Mouse (Mus musculus): ENCODE measurements around the gene Osbpl9. TPM values are rescaled to one million over a fixed set of nuclear protein-coding genes. Genes with fewer than 3 reads are reported as not detected.

Osbpl9 gene
- polyA plus RNA-seq, 1 experiment from 2014 or later = 83.1 TPM

DNA sequence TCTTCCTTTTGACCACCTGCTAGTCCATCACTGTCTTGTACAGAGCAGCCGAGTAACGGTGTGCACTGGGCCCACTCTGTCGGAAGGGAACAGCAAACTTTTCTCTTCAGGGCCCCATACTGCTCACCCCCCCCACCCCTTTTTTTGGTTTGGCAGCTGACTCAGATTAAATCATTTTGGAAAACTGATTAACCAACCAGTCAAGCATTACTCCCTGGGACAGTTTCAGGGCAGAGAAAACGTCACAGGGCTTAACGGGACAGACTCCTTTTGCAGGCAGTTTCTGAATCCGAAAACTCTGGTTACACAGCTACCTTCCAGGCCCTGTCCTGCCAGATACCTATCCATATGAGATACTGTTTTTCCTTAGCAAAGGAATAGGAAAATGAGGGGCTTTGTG, 137.1 kb downstream of the Osbpl9 start:
- H3K9me3 ChIP-seq (ENCODE audit: control insufficient read depth, low read length) = no peaks in the 10 kb centered on the region
- 95% methylated on average over 6 of the region's 6 CpGs for WGBS

DNA sequence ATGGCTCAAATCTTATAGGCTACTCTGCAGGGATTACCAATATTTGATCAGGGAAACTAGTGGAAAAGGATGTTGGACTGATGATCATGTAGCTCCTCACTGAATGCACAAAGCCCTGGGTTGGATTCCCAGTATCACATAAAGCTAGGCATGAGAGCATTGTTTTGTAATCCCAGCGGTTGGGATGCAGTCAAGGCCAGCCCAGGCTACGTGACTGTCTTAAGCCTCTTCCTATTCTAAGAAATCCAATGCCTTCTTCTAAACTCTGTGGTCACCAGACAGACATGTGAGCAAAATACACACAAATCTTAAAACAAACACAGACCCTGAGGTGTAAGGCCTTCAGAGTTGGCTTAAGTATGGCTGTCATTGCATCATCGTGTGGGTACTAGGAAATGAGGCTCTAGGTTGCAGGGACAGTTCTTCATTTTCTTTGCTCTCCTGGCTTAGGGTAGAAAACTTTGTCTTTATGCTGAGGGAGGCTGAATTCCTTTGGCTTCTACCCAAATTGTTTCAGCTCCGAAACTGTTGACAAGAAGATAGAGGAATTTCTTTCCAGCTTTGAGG, 142.7 kb downstream of the Osbpl9 start:
- Histone ChIP-seq H3K27me3 (ENCODE audit: control insufficient read depth, insufficient read depth, low read length) (no peaks in the 10 kb centered on the region), H3K4me1 (ENCODE audit: control insufficient read depth, insufficient read depth, low read length) (no peaks in the 10 kb centered on the region), H3K27ac (ENCODE audit: low read depth, low read length) (no peak overlapping the region), H3K36me3 (ENCODE audit: control insufficient read depth, insufficient read depth, low read length) (peaks cover 19% of the 10 kb centered on the region), H3K4me2 (ENCODE audit: low read depth) (no peak overlapping the region), H3K9ac (ENCODE audit: low read length) (no peak overlapping the region), H3K9me3 (ENCODE audit: control insufficient read depth, low read length) (no peaks in the 10 kb centered on the region), H3K4me3 (ENCODE audit: low read depth, low read length) (no peak overlapping the region)
- WGBS = 91% methylated on average over 4 of the region's 4 CpGs
- DNase-seq (ENCODE audit: low spot score) (no peak), ATAC-seq (ENCODE audit: insufficient read depth, low FRiP score, low TSS enrichment) (no peak)

More for the DNA sequence above, 137.1 kb downstream of the Osbpl9 start:
- Histone ChIP-seq H3K4me1 (ENCODE audit: control insufficient read depth, insufficient read depth, low read length) (no peaks in the 10 kb centered on the region), H3K27ac (ENCODE audit: low read depth, low read length) (no peak overlapping the region), H3K9ac (ENCODE audit: low read length) (no peak overlapping the region), H3K27me3 (ENCODE audit: control insufficient read depth, insufficient read depth, low read length) (no peaks in the 10 kb centered on the region), H3K4me2 (ENCODE audit: low read depth) (no peak overlapping the region), H3K36me3 (ENCODE audit: control insufficient read depth, insufficient read depth, low read length) (peaks cover 14% of the 10 kb centered on the region), H3K4me3 (ENCODE audit: low read depth, low read length) (no peak overlapping the region)
- ATAC-seq (ENCODE audit: insufficient read depth, low FRiP score, low TSS enrichment) (no peak), DNase-seq (ENCODE audit: low spot score) (no peak)

DNA sequence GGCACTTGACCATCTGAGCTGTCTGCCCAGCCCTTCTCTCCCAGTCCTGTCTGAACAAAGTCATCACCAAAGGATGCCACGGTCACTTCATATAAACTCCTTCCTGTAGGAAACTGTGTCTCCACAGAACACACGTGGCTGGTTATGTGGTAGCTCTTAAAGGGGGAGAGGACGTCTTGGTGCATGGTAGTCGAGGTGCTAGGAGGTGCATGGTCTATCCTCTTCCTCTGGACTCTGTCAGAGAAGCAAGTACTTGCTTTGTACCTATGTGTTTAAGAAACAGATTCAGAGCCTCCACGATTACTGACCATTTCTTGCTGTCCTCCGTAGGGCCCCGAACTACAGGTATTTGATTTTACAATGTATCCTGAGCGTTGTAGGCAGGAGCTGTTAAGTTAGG, 144.4 kb downstream of the Osbpl9 start:
- WGBS = 92% methylated on average over 8 of the region's 8 CpGs
- H3K9ac ChIP-seq (ENCODE audit: low read length) = no peak overlapping the region
- H3K4me1 ChIP-seq (ENCODE audit: control insufficient read depth, insufficient read depth, low read length) = no peaks in the 10 kb centered on the region
- no peaks in the 10 kb centered on the region for H3K9me3 ChIP-seq (ENCODE audit: control insufficient read depth, low read length)
- H3K4me2 ChIP-seq (ENCODE audit: low read depth) = no peak overlapping the region
- no peak for ATAC-seq (ENCODE audit: insufficient read depth, low FRiP score, low TSS enrichment)
- no peak overlapping the region for H3K4me3 ChIP-seq (ENCODE audit: low read depth, low read length)
- H3K36me3 ChIP-seq (ENCODE audit: control insufficient read depth, insufficient read depth, low read length) = peaks cover 18% of the 10 kb centered on the region
- no peaks in the 10 kb centered on the region for H3K27me3 ChIP-seq (ENCODE audit: control insufficient read depth, insufficient read depth, low read length)
- no peak for DNase-seq (ENCODE audit: low spot score)
- H3K27ac ChIP-seq (ENCODE audit: low read depth, low read length) = no peak overlapping the region

DNA sequence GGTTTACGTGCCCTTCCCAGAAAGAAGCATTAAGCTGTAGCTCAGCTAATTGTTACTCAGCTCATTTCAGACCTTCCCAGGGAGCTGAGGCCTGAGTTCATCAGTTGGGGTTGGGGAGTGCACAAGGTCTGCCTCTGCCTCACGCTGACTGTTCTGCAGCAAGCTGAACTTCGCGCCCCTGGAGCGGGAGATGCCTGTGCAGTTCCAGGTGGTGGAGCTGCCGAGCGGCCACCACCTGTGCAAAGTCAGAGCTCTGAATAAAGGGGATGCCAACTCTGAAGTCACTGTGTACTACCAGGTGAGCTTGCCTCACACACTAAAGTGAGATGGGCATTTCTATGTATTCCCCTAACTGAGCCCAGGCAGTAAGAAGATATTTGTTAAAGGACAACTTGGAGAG, 145.7 kb downstream of the Osbpl9 start:
- DNase-seq (ENCODE audit: low spot score) = no peak
- Histone ChIP-seq H3K36me3 (ENCODE audit: control insufficient read depth, insufficient read depth, low read length) (peaks cover 17% of the 10 kb centered on the region), H3K4me1 (ENCODE audit: control insufficient read depth, insufficient read depth, low read length) (no peaks in the 10 kb centered on the region), H3K9me3 (ENCODE audit: control insufficient read depth, low read length) (no peaks in the 10 kb centered on the region), H3K4me2 (ENCODE audit: low read depth) (no peak overlapping the region), H3K27ac (ENCODE audit: low read depth, low read length) (no peak overlapping the region), H3K9ac (ENCODE audit: low read length) (no peak overlapping the region), H3K27me3 (ENCODE audit: control insufficient read depth, insufficient read depth, low read length) (no peaks in the 10 kb centered on the region), H3K4me3 (ENCODE audit: low read depth, low read length) (no peak overlapping the region)
- no peak for ATAC-seq (ENCODE audit: insufficient read depth, low FRiP score, low TSS enrichment)
- WGBS = 88% methylated on average over 7 of the region's 7 CpGs

DNA sequence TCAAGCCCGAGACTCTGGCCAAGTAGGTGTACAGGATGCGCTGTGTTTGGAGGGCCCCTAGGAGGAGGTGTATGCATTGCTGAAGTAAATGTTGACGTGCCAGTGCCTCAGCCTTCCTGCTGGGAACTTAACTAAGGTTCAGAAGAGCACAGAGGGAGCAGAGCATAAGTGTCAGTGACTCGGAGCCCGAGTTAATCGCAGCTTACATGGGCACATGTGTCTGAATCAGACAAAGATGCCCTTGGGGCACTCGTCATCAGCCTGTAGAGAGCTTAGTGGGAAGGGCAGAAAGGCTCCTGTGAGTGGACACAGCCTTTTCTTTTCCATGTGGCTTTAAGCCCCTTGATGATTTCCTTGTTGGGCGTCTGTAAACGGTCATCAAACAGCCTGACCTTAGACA, 148.1 kb downstream of the Osbpl9 start:
- no peak overlapping the region for H3K27ac ChIP-seq (ENCODE audit: low read depth, low read length)
- no peak overlapping the region for H3K4me3 ChIP-seq (ENCODE audit: low read depth, low read length)
- H3K4me2 ChIP-seq (ENCODE audit: low read depth) = no peak overlapping the region
- WGBS = 85% methylated on average over 9 of the region's 9 CpGs
- H3K4me1 ChIP-seq (ENCODE audit: control insufficient read depth, insufficient read depth, low read length) = no peaks in the 10 kb centered on the region
- no peaks in the 10 kb centered on the region for H3K27me3 ChIP-seq (ENCODE audit: control insufficient read depth, insufficient read depth, low read length)
- DNase-seq (ENCODE audit: low spot score) (no peak), ATAC-seq (ENCODE audit: insufficient read depth, low FRiP score, low TSS enrichment) (no peak)
- H3K9me3 ChIP-seq (ENCODE audit: control insufficient read depth, low read length) = no peaks in the 10 kb centered on the region
- H3K36me3 ChIP-seq (ENCODE audit: control insufficient read depth, insufficient read depth, low read length) = peaks cover 15% of the 10 kb centered on the region
- H3K9ac ChIP-seq (ENCODE audit: low read length) = no peak overlapping the region

DNA sequence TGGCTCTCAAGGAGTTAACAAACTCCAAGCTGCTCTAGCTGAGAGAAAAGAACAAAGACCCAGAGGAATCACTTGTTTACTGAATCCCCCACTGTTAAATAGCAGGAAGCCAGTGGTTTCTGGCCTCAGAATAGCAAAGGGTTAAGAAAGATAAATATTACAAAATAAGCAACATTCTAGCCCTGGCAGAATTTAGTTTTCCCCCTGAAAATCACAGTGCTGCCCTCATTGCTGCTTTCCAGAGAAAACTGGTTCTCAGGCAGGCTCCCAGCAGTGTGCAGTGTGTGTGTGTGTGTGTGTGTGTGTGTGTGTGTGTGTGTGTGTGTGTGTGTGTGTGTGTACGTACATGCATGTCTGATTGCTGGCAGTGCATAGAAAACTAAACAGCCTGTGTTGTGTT, 149.8 kb downstream of the Osbpl9 start:
- DNase-seq (ENCODE audit: low spot score) = no peak
- Histone ChIP-seq H3K36me3 (ENCODE audit: control insufficient read depth, insufficient read depth, low read length) (peaks cover 18% of the 10 kb centered on the region), H3K9ac (ENCODE audit: low read length) (no peak overlapping the region), H3K4me1 (ENCODE audit: control insufficient read depth, insufficient read depth, low read length) (no peaks in the 10 kb centered on the region), H3K4me3 (ENCODE audit: low read depth, low read length) (no peak overlapping the region), H3K9me3 (ENCODE audit: control insufficient read depth, low read length) (no peaks in the 10 kb centered on the region), H3K27me3 (ENCODE audit: control insufficient read depth, insufficient read depth, low read length) (no peaks in the 10 kb centered on the region), H3K27ac (ENCODE audit: low read depth, low read length) (no peak overlapping the region), H3K4me2 (ENCODE audit: low read depth) (no peak overlapping the region)
- 44% methylated on average over 1 of the region's 1 CpGs for WGBS
- ATAC-seq (ENCODE audit: insufficient read depth, low FRiP score, low TSS enrichment) = no peak

DNA sequence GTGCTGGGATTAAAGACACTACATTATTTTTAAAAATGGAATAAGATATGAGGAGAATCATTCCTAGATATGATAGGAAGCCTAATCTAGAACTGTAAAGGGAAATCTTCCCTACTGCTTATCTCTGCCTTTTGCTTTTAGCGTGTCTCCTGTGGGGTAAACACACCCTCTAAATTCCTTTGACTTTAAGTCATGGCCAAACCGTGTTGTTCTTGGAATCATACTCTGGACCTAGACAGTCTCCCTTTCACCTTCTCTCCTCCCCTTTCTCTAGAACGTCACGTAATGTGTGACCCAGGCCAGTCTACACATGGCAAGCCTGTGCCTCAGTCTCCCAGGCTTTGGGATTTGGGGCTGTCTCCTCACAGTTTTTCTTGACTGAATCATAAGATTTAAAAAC, 153.8 kb downstream of the Osbpl9 start:
- Histone ChIP-seq H3K9ac (ENCODE audit: low read length) (no peak overlapping the region), H3K36me3 (ENCODE audit: control insufficient read depth, insufficient read depth, low read length) (peaks cover 14% of the 10 kb centered on the region), H3K9me3 (ENCODE audit: control insufficient read depth, low read length) (no peaks in the 10 kb centered on the region), H3K4me3 (ENCODE audit: low read depth, low read length) (no peak overlapping the region), H3K27me3 (ENCODE audit: control insufficient read depth, insufficient read depth, low read length) (no peaks in the 10 kb centered on the region), H3K27ac (ENCODE audit: low read depth, low read length) (no peak overlapping the region), H3K4me2 (ENCODE audit: low read depth) (no peak overlapping the region), H3K4me1 (ENCODE audit: control insufficient read depth, insufficient read depth, low read length) (no peaks in the 10 kb centered on the region)
- DNase-seq (ENCODE audit: low spot score) (no peak), ATAC-seq (ENCODE audit: insufficient read depth, low FRiP score, low TSS enrichment) (no peak)
- 89% methylated on average over 4 of the region's 4 CpGs for WGBS

DNA sequence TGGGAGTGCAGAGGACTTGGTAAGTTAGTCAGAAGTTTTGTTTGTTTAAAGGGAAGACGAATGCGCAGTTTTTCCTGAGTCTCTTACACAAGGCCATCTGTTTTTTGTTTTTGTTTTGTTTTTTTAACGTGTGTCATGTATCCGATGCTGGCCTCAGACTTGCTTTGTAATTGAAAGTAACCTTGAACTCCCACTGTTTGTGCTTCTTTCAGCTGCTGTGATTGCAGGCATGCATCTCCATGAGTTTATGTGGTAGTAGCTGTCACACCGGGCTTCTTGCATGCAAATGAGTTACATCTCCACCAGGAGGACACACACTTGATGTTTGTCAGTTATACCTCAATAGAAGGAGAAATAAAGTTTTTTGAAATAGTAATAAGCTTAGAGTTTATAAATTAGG, 158.3 kb downstream of the Osbpl9 start:
- Histone ChIP-seq H3K4me1 (ENCODE audit: control insufficient read depth, insufficient read depth, low read length) (no peaks in the 10 kb centered on the region), H3K4me3 (ENCODE audit: low read depth, low read length) (no peak overlapping the region), H3K9ac (ENCODE audit: low read length) (no peak overlapping the region), H3K27me3 (ENCODE audit: control insufficient read depth, insufficient read depth, low read length) (no peaks in the 10 kb centered on the region), H3K27ac (ENCODE audit: low read depth, low read length) (no peak overlapping the region), H3K36me3 (ENCODE audit: control insufficient read depth, insufficient read depth, low read length) (peaks cover 11% of the 10 kb centered on the region), H3K9me3 (ENCODE audit: control insufficient read depth, low read length) (no peaks in the 10 kb centered on the region), H3K4me2 (ENCODE audit: low read depth) (no peak overlapping the region)
- 80% methylated on average over 5 of the region's 5 CpGs for WGBS
- DNase-seq (ENCODE audit: low spot score) (no peak), ATAC-seq (ENCODE audit: insufficient read depth, low FRiP score, low TSS enrichment) (no peak)

DNA sequence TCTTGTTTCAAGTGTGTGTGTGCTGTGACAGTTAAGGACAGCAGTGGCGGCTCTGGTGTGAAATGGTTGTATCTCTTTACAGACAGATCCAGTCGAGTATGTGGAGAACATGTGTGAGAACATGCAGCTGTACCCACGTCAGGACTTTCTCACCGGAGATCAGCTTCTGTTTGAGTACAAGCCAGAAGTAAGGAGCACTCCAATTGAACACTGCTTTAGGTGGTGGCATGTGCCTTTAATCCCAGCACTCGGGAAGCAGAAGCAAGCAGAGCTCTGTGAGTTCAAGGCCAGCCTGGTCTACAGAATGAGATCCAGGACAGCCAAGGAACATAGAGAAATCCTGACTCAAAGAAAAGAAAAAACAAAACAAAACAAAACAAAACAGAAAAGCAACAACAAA, 158.8 kb downstream of the Osbpl9 start:
- Histone ChIP-seq H3K27ac (ENCODE audit: low read depth, low read length) (no peak overlapping the region), H3K4me2 (ENCODE audit: low read depth) (no peak overlapping the region), H3K4me1 (ENCODE audit: control insufficient read depth, insufficient read depth, low read length) (no peaks in the 10 kb centered on the region), H3K4me3 (ENCODE audit: low read depth, low read length) (no peak overlapping the region), H3K27me3 (ENCODE audit: control insufficient read depth, insufficient read depth, low read length) (no peaks in the 10 kb centered on the region), H3K9ac (ENCODE audit: low read length) (no peak overlapping the region), H3K36me3 (ENCODE audit: control insufficient read depth, insufficient read depth, low read length) (peaks cover 11% of the 10 kb centered on the region), H3K9me3 (ENCODE audit: control insufficient read depth, low read length) (no peaks in the 10 kb centered on the region)
- WGBS = 92% methylated on average over 5 of the region's 5 CpGs
- DNase-seq (ENCODE audit: low spot score) = no peak
- no peak for ATAC-seq (ENCODE audit: insufficient read depth, low FRiP score, low TSS enrichment)
